Mouse (Mus musculus): ENCODE data around the gene Rbm17. TPM values are rescaled to one million over a fixed set of nuclear protein-coding genes. Genes with fewer than 3 reads are reported as not detected.
"Not testable (repeated sequence)": the region's sequence is repeated elsewhere in the genome, so short reads cannot be mapped to it uniquely, and the experiment has no call there.

Gene Rbm17
- polyA plus RNA-seq, 1 experiment = 88.8 TPM

- Histone ChIP-seq H3K27ac (ENCODE audit: insufficient read depth, low read depth, low read length) (no peak overlapping the region), H3K4me3 (ENCODE audit: insufficient read depth, low read length) (no peak overlapping the region)
- TF ChIP-seq CTCF (IDR thresholded peaks at IDR 0.05; ENCODE audit: low read depth, low read length) (no peak), POLR2A (IDR thresholded peaks at IDR 0.05; ENCODE audit: borderline replicate concordance, low read depth, low read length) (no peak)
Observed at GRCm38 (mm10) chr2:11635471-11636137, 31.7 kb upstream of the Rbm17 start.

GRCm38 (mm10) chr2:11635035-11635434, 31.1 kb upstream of the Rbm17 start:
- TF ChIP-seq CTCF (IDR thresholded peaks at IDR 0.05; ENCODE audit: low read depth, low read length) (no peak), POLR2A (IDR thresholded peaks at IDR 0.05; ENCODE audit: borderline replicate concordance, low read depth, low read length) (no peak)
- H3K27ac ChIP-seq (ENCODE audit: insufficient read depth, low read depth, low read length) = no peak overlapping the region
- no peak overlapping the region for H3K4me3 ChIP-seq (ENCODE audit: insufficient read depth, low read length)
- H3K4me1 ChIP-seq (ENCODE audit: control insufficient read depth, insufficient read depth, low read length) = peaks cover 15% of the 10 kb centered on the region

More at GRCm38 (mm10) chr2:11635471-11636137, 31.7 kb upstream of the Rbm17 start:
- peaks cover 15% of the 10 kb centered on the region for H3K4me1 ChIP-seq (ENCODE audit: control insufficient read depth, insufficient read depth, low read length)

- no peak within 1 kb of the TSS for H3K27ac ChIP-seq (ENCODE audit: insufficient read depth, low read depth, low read length)
- TF ChIP-seq CTCF (IDR thresholded peaks at IDR 0.05; ENCODE audit: low read depth, low read length) = no peak
- no peak for TF ChIP-seq POLR2A (IDR thresholded peaks at IDR 0.05; ENCODE audit: borderline replicate concordance, low read depth, low read length)
- no peaks in the 10 kb centered on the region for H3K4me1 ChIP-seq (ENCODE audit: control insufficient read depth, insufficient read depth, low read length)
- H3K4me3 ChIP-seq (ENCODE audit: insufficient read depth, low read length) = no peak within 1 kb of the TSS
Observed at GRCm38 (mm10) chr2:11625890-11626289, 21.9 kb upstream of the Rbm17 start, which contains the start of gene Gm17490. Gene Gm17490 (minus strand): TSS chr2:11626264.

- Histone ChIP-seq H3K4me1 (ENCODE audit: control insufficient read depth, insufficient read depth, low read length) (no peaks in the 10 kb centered on the region), H3K4me3 (ENCODE audit: insufficient read depth, low read length) (no peak overlapping the region), H3K27ac (ENCODE audit: insufficient read depth, low read depth, low read length) (no peak overlapping the region)
- no peak for TF ChIP-seq POLR2A (IDR thresholded peaks at IDR 0.05; ENCODE audit: borderline replicate concordance, low read depth, low read length)
- TF ChIP-seq CTCF (IDR thresholded peaks at IDR 0.05; ENCODE audit: low read depth, low read length) = no peak
Observed at GRCm38 (mm10) chr2:11623726-11624125, 19.8 kb upstream of the Rbm17 start.

GRCm38 (mm10) chr2:11623173-11623572, 19.2 kb upstream of the Rbm17 start:
- TF ChIP-seq CTCF (IDR thresholded peaks at IDR 0.05; ENCODE audit: low read depth, low read length) (no peak), POLR2A (IDR thresholded peaks at IDR 0.05; ENCODE audit: borderline replicate concordance, low read depth, low read length) (no peak)
- Histone ChIP-seq H3K4me1 (ENCODE audit: control insufficient read depth, insufficient read depth, low read length) (no peaks in the 10 kb centered on the region), H3K4me3 (ENCODE audit: insufficient read depth, low read length) (no peak overlapping the region), H3K27ac (ENCODE audit: insufficient read depth, low read depth, low read length) (no peak overlapping the region)

- TF ChIP-seq CTCF (IDR thresholded peaks at IDR 0.05; ENCODE audit: low read depth, low read length) (no peak), POLR2A (IDR thresholded peaks at IDR 0.05; ENCODE audit: borderline replicate concordance, low read depth, low read length) (no peak)
- Histone ChIP-seq H3K4me1 (ENCODE audit: control insufficient read depth, insufficient read depth, low read length) (no peaks in the 10 kb centered on the region), H3K4me3 (ENCODE audit: insufficient read depth, low read length) (no peak overlapping the region), H3K27ac (ENCODE audit: insufficient read depth, low read depth, low read length) (no peak overlapping the region)
Observed at GRCm38 (mm10) chr2:11619598-11619997, 15.6 kb upstream of the Rbm17 start.

- H3K27ac ChIP-seq (ENCODE audit: insufficient read depth, low read depth, low read length) = no peak overlapping the region
- no peaks in the 10 kb centered on the region for H3K4me1 ChIP-seq (ENCODE audit: control insufficient read depth, insufficient read depth, low read length)
- no peak overlapping the region for H3K4me3 ChIP-seq (ENCODE audit: insufficient read depth, low read length)
- no peak for TF ChIP-seq POLR2A (IDR thresholded peaks at IDR 0.05; ENCODE audit: borderline replicate concordance, low read depth, low read length)
- no peak for TF ChIP-seq CTCF (IDR thresholded peaks at IDR 0.05; ENCODE audit: low read depth, low read length)
Observed at GRCm38 (mm10) chr2:11616846-11617245, 12.9 kb upstream of the Rbm17 start.

- H3K4me3 ChIP-seq (ENCODE audit: insufficient read depth, low read length); H3K27ac ChIP-seq (ENCODE audit: insufficient read depth, low read depth, low read length); H3K4me1 ChIP-seq (ENCODE audit: control insufficient read depth, insufficient read depth, low read length): not testable (repeated sequence)
Observed at GRCm38 (mm10) chr2:11612939-11613338, 9.0 kb upstream of the Rbm17 start.

GRCm38 (mm10) chr2:11606718-11607117, 2.8 kb upstream of the Rbm17 start:
- not testable (repeated sequence) for H3K27ac ChIP-seq (ENCODE audit: insufficient read depth, low read depth, low read length)

GRCm38 (mm10) chr2:11604911-11605310, 958 bp upstream of the Rbm17 start:
- TF ChIP-seq POLR2A (IDR thresholded peaks at IDR 0.05; ENCODE audit: borderline replicate concordance, low read depth, low read length) = no peak
- no peak overlapping the region for H3K4me3 ChIP-seq (ENCODE audit: insufficient read depth, low read length)
- peaks cover 7% of the 10 kb centered on the region for H3K4me1 ChIP-seq (ENCODE audit: control insufficient read depth, insufficient read depth, low read length)
- H3K27ac ChIP-seq (ENCODE audit: insufficient read depth, low read depth, low read length) = no peak overlapping the region

More at GRCm38 (mm10) chr2:11606718-11607117, 2.8 kb upstream of the Rbm17 start:
- not testable (repeated sequence) for H3K4me3 ChIP-seq (ENCODE audit: insufficient read depth, low read length); H3K4me1 ChIP-seq (ENCODE audit: control insufficient read depth, insufficient read depth, low read length)
